Mouse (Mus musculus) hematopoietic stem cell, adult 5-6 weeks (primary cell): ENCODE results near the gene Slfn9. TPM values are rescaled to one million over a fixed set of nuclear protein-coding genes. Genes with fewer than 3 reads are reported as not detected.
"Not testable (repeated sequence)": the region's sequence is repeated elsewhere in the genome, so short reads cannot be mapped to it uniquely, and the experiment has no call there.

Source experiments
- ATAC-seq, 2 experiments: fragments of 125-278 bp in 1 of 2; replicated peaks in 1 of 2; 2 replicates each; pipeline ENCODE4 v1.8.0; 2016 to 2017; ENCODE audit warnings: inconsistent platforms in 2 of 2, mild to moderate bottlenecking in 2 of 2, moderate number of reproducible peaks in 2 of 2, low read depth in 1 of 2, moderate TSS enrichment in 1 of 2; ENCODE audit not compliant: low FRiP score in 2 of 2, poor library complexity in 2 of 2, severe bottlenecking in 2 of 2, insufficient read depth in 1 of 2, low TSS enrichment in 1 of 2
- total RNA-seq: library from RNA; stranded (forward); fragments of 172-1452, 232-1000 nt; gene quantifications from 2 replicates; pipeline ENCODE4 v1.2.3, GENCODE M21; 2017

The Slfn9 gene
- 50.1 and 52.5 TPM in 2 replicates for total RNA-seq

DNA sequence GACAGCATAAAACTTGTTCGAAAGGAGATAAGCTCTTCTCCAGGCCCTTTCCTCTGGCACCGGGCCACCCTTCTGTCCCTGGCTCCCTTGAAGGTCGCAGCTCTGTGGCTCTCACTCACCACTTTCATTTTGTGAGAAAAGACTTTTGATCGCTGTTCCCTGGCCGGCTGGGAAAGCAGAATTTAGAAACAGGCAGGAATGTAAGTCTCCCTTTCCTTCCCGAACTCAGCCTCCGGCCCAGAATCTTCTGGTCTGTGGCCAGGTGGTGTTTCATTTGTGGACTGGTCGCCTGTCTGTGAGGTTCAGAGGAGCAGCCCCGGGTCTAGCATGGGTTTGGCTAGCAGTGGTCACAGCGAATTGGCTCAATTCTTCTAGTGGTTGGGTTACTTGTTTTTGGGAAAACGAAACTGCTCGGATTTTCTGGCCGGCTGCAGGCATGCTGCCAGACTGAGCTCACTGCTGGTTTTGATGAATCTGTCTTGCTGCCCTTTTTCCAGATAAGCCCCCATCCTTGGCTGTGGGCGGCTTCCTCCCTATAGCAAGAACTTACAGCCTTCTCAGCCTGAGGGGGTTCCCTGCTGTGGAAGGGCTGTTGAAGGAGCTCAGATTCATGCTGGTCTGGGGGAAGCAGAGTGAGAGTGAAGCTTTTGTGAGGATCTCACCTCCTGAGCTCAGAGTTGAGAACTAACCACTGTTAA is at the start of gene Slfn9:
TSS of gene Slfn9 (minus strand) at position 362 of the 698 bp plus-strand sequence.
- ATAC-seq: peak; percentile 48 to 60; a peak in 3 of 4 replicates

DNA sequence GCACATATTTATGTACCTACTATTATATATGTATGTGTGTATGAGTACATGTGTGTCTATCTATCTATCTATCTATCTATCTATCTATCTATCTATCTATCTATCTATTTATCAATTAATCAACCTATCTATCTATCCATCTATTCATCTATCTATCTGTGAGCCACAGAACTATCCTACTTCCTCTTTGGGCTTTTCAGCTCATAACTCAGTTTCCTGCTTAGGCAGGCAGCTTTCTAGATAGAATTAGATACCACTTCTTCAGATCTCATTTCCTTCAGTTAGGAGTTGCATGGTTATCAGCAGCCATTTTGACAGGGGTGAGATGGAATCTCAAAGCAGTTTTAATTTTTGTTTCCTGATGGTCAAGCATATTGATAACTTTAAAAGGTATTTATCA is 49.4 kb upstream of the Slfn9 start:
- ATAC-seq: no peak

DNA sequence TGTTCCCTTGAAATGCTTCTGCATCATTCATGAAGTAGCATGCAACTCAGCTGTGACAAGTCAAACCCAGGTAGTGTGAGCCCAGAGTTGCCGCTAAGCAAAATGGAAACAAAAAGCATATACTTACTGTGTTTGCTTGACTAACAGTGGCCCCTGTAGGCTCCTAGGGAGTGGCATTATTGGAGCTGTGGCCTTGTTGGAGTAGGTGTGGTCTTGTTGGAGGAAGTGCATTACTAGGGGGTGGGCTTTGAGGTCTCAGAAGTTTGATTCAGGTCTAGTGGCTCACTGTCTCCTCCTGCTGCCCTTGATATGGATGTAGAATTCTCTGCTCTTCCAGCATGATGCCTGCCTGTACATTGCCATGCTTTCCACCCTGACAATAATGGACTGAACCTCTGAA is 48.7 kb upstream of the Slfn9 start:
- peak; percentile 93 to 95 for ATAC-seq

DNA sequence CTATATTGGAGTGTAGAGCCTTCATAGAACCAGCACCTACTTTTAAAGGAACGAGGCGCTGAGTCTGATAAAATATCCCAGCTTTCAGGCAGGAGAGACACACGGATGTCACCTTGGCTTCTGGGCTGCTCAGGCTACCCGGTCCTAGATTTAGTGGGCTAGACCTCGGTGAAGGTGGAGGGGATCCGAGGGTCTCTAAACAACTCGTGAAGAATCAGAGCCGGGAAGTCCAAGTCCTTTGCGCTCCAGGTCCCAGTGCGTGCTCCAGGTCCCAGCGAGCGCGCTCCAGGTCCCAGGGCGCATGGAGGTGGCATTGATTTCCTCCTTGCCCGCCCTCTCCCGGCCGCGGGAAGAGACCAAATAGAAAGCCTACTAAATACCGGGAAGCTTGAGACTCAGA is 48.2 kb upstream of the Slfn9 start:
- ATAC-seq: peak; percentile 28 to 37; a peak in 2 of 4 replicates

DNA sequence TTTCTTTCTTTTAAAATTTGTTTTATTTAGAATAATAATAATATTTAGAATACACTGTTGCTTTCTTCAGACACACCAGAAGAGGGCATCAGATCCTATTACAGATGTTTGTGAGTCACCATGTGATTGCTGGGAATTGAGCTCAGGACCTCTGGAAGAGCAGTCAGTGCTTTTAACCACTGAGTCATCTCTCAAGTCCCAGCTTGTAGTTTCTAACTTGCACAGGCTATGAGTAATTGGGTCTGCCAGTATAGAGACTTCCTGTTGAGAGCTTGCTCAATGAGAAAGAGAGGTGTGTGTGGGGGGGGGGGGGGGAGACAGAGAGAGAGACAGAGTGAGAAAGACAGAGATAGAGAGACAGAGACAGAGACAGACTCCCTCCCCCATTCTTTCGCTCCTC is 47.5 kb upstream of the Slfn9 start:
- no peak for ATAC-seq

DNA sequence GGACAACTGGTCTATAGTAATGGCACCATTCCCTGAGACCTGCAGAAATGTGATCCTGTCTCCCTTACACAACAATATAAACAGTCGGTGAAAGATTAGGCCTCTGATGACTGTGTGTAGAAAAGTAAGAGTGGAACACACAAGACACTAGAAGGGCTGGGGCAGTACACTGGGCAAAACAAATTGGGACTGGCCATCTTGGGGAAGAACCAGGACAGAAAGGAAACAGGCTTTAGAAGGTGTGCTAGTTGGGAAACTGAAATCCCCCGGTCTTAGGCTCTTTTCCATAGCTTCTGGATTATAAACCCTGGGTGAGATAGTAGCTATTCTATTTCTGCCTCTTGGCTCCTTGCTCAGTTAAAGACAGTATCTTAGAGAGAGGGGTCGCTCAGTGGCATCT is 47.1 kb upstream of the Slfn9 start:
- not testable (repeated sequence) for ATAC-seq

DNA sequence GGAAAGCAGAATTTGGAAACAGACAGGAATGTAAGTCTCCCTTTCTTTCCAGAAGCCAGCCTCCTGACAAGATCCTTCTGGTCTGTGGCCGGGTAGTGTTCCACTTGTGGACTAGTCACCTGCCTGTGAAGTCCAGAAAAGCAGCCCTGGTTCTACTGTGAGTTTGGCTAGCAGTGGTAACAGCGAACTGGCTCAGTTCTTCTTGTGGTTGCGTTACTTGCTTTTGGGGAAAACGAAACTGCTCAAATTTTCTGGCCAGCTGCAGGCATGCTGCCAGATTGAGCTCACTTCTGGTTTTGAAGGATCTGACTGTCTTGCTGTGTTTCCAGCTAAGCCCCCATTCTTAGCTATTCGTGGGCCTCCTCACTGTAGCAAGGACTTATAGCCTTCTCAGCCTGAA is 29.0 kb upstream of the Slfn9 start, which contains the start of gene Slfn8:
TSS of gene Slfn8 (minus strand) at position 190 of the 400 bp plus-strand sequence.
- ATAC-seq: peak; percentile 60 to 68

DNA sequence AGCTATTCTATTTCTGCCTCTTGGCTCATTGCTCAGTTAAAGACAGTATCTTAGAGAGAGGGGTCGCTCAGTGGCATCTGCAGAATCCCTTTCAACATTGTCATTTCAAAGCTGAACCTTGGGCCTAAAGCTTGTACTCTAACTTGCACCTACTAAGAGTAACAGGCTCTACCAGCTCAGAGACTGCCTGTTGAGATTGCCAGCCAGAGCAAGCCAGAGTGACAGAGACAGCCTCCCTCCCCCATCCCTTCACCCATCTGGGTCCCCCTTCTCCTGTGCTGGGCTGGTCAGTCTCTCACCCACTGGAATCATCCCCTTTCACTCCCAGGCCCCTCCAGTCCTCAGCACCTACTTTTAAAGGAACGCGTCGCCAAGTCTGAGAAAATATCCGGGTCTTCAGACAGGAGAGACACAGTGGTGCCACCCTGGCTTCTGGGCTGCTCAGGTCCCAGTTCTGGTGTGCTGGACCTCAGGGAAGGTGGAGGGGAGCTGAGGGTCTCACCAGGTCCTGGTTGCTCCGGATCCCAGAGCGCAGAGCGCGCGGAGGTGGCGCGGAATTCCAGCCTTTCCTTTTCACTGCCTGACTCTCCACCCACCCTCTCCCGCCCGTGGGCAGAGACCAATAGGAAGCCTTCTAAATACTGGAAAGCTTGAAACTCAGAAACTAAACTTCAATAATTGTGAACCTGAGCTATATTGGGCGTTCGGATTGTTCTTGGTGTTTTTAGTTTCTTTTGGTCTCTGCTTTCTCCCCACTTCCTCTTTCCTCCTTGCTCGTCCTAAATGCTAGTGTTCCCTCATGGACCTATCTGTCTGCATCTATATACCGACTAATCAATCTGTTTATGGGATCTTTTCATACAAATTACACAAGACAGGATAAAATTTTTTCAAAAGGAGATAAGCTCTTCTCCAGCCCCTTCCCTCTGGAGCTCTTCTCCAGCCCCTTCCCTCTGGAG is 28.2 kb upstream of the Slfn9 start:
- ATAC-seq: peak; percentile 49 to 50; a peak in 2 of 4 replicates

DNA sequence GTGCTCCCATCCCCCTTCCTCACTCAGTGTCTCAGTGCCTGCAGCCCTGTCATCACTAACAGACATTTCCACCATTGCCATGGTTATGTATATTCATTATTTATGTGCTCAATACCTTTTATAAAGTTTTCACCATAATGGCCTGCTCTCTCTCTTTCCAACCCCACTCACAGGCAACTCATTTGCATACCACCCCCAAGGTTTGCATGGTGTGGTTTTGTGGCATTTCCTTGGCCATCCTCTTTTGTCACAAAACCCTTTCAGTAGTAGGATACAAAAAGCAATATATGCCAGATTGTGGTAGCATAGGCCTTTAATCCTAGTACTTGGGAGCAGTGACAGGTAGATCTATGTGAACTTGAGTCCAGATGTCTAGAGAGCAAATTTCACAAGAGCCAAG is 24.5 kb upstream of the Slfn9 start:
- no peak for ATAC-seq

DNA sequence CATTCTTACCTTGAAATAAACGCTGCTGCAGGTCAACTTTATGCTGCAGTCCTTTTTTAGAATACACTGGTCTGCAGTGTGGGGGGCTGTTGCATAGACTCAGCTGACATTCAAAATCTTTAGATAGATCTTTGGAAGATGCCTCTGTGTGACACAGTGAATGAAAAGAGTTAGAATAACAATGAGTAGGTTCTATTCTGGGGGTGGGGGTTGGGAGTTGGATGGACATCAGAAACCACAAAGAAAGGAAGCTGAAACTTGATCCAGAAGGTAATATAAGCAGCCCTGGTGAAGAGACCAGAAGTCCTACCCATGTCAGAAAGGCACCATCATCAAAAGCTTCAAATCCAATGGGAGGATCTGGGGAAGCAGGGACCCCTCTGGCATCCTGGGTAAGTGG is 21.7 kb upstream of the Slfn9 start:
- no peak for ATAC-seq

DNA sequence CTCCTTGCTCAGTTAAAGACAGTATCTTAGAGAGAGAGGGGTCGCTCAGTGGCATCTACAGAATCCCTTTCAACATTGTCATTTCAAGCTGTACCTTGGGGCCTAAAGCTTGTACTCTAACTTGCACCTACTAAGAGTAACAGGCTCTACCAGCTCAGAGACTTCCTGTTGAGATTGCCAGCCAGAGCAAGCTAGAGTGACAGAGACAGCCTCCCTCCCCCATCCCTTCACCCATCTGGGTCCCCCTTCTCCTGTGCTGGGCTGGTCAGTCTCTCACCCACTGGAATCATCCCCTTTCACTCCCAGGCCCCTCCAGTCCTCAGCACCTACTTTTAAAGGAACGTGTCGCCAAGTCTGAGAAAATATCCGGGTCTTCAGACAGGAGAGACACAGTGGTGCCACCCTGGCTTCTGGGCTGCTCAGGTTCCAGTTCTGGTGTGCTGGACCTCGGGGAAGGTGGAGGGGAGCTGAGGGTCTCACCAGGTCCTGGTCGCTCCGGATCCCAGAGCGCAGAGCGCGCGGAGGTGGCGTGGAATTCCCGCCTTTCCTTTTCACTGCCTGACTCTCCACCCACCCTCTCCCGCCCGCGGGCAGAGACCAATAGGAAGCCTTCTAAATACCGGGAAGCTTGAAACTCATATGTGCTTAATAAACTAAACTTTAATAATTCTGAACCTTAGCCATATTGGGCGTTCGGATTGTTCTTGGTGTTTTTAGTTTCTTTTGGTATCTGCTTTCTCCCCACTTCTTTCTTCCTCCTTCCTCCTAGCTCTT is 831 bp downstream of the Slfn9 start:
- peak; percentile 25 to 40; a peak in 3 of 4 replicates for ATAC-seq

DNA sequence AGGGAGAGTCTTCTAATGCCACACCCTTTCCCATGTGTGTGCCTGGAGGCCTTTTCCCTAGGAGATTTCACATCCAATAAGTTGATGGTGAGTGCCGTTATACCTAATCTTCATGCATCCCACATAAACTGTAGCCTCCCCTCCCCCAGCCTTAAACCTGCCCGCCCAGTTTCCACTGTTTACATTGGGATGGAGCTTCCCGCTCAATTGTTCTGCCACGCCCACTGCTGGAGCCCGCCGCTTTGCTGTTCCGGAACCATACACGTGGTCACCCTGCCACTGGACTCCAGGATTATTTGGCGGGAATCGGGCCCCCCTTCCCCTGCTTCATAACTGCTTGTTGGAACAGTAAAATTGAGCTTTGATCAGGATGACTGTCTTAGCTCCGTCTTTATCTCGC is 2.3 kb downstream of the Slfn9 start:
- no peak for ATAC-seq

DNA sequence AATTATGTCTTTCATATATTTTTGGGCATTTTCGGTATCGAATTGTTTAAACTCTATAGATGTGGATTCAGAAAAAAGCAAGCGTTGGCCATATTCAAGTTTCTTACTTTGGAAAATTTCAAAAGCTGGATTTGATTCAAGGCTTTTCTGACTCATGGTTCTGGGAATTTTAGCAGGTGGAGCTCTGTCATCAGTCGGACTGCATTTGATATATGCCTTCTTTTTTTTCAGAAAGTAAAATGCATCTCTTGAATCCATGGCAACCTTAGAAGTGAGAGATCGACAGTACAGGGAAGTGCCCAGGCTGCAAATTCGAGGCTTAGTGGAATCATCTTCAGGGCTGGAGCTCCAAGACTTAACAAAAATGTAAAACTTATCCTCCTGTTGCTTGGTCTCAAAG is 4.0 kb downstream of the Slfn9 start:
- no peak for ATAC-seq

DNA sequence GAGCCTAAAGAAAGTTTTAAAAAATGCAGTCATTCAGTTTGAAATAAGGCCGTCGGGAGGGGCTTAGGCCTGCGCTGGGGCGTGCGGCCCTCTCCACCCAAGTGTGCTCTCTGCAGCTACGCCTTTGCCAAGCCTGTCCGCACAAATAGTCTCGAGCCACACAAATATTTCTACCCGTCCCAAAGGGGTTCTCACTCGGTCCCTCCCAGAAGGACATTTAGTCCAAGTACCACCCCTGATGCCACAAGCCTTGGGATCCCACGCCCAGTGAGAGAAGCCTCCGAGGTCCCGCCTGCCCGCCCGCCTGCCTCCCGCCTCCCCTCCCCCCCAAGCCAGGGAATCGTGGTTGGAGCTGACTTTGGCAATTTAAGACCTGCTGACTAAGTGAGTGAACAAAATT is 8.4 kb downstream of the Slfn9 start:
- no peak for ATAC-seq

DNA sequence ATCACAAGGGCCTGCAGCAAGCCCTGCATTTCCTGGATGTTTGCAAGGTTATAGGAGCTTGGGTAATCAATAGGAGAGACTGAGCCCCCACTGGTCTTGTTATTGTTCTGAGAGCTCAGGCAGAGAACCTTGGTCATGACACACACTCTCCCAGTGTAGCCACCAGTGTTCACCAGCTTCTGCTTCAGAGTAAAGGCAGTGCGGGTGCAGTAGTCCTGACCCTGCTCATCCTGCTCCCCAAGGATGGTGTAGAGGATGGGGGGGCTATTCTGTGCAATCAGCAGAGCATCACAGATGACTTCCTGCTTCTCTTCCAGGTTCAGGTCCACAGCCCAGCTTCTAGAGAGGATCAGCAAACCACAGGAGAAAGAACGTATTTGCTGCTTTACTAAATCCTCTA is 9.2 kb downstream of the Slfn9 start:
- not testable (repeated sequence) for ATAC-seq

DNA sequence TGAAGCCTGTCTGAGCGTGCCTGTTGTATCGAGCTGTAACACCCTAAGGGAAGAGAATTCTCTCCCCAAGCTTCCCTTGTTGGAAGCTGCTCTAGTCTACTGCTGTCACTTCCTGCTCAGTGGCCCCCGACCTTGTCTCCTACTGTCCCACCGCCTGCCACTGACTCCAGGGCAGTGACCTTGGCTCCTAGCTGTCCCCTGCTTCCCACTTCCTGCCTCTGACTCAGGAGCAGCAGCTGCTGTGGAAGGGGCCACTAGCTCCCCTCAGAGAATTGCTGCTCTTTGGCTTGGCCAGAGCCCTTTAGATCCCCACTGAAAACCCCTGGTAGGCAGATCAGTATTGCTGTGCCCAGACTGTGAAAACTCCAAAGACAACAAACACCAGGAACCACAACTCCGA is 17.7 kb downstream of the Slfn9 start:
- ATAC-seq: peak in 1 of 2 experiments; percentile 29; a peak in 1 of 4 replicates

DNA sequence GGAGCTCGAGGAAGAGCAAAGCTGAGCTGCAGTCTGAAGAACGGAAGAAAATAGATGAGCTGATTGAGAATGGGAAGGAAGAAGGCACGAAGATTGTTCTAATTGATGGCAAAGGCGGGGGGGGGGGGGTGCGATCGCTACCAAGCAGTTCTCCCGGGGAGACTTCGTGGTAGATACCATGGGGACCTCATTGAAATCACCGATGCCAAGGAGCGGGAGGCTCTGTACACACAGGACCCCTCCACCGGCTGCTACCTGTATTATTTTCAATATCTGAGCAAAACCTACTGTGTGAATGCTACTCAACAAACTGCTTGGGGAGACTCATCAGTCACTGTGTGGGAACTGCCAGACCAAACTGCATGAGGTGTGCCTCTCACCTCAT is 20.0 kb downstream of the Slfn9 start:
- ATAC-seq: no peak
